Mouse (Mus musculus) lung, postnatal 0 days (tissue): ENCODE results near the gene Gm5127. TPM values are rescaled to one million over a fixed set of nuclear protein-coding genes. Genes with fewer than 3 reads are reported as not detected.

ENCODE experiments used
- ATAC-seq: fragments of 200-750 bp; cut with Nextera tagmentation; 2 replicates; pipeline ENCODE4 v1.8.0; 2017; ENCODE audit warnings: moderate library complexity
- DNase-seq: peaks from one replicate; pipeline ENCODE4 v3.0.0-alpha.2; 2016; ENCODE audit warnings: low spot score
- H3K27ac ChIP-seq: fragments of 300-500 bp; sonication (generic); 2 replicates; pipeline ENCODE4 v1.5.1; 2014; ENCODE audit warnings: antibody characterized with exemption, mild to moderate bottlenecking, low read length, mixed read lengths
- H3K27me3 ChIP-seq: fragments of 300-500 bp; sonication (generic); replicated peaks from 2 replicates; pipeline ENCODE4 v1.6.1; 2014; ENCODE audit warnings: low read length, mixed read lengths; ENCODE audit not compliant: insufficient read depth
- H3K36me3 ChIP-seq: fragments of 300-500 bp; sonication (generic); 2 replicates; pipeline ENCODE4 v1.6.1; 2014; ENCODE audit warnings: low read length, mixed read lengths; ENCODE audit not compliant: insufficient read depth
- H3K4me1 ChIP-seq: fragments of 300-500 bp; sonication (generic); 2 replicates; pipeline ENCODE4 v1.6.1; 2014; ENCODE audit warnings: antibody characterized with exemption, low read depth, low read length, mixed read lengths; ENCODE audit not compliant: insufficient read depth
- H3K4me2 ChIP-seq: fragments of 300-500 bp; sonication (generic); replicated peaks from 2 replicates; pipeline ENCODE4 v1.6.1; 2014; ENCODE audit warnings: low read depth, mild to moderate bottlenecking, low read length, moderate library complexity, mixed read lengths
- H3K4me3 ChIP-seq: fragments of 300-500 bp; sonication (generic); 2 replicates; pipeline ENCODE4 v1.5.1; 2014; ENCODE audit warnings: low read depth, low read length
- H3K9ac ChIP-seq: fragments of 300-500 bp; sonication (generic); replicated peaks from 2 replicates; pipeline ENCODE4 v1.6.1; 2014; ENCODE audit warnings: low read depth, mild to moderate bottlenecking
- H3K9me3 ChIP-seq: fragments of 300-500 bp; sonication (generic); 2 replicates; pipeline ENCODE4 v1.6.1; 2016; ENCODE audit warnings: low read length, mixed read lengths
- CTCF ChIP-seq: IDR thresholded peaks from 2 replicates; pipeline ENCODE4 v1.5.1; 2016; ENCODE audit warnings: antibody characterized with exemption, mild to moderate bottlenecking
- EP300 ChIP-seq: IDR thresholded peaks from 2 replicates; pipeline ENCODE4 v1.6.1; 2016; ENCODE audit warnings: antibody characterized with exemption, mild to moderate bottlenecking, control low read depth
- WGBS: fragments of 180-500 bp; shearing (Covaris S2); extraction: QIAGEN DNeasy Blood & Tissue Kit; methylation state at CpG from one replicate; pipeline ENCODE4 v1.1.7; 2014; 5-methylcytosine and 5-hydroxymethylcytosine counted together
- microRNA-seq: library from miRNA; unstranded; fragments of <30 nt; microRNA quantifications from one replicate; pipeline ENCODE4, GENCODE M21; 2016
- polyA plus RNA-seq: library from polyadenylated mRNA; unstranded; fragments of >200 nt; fragmentation: Nextera tagmentation; extraction: Ambion mirVana; gene quantifications from 2 replicates; pipeline ENCODE4 v1.2.1, GENCODE M21; 2015

Gene Gm5127
- polyA plus RNA-seq, 1 experiment from 2014 or later = 0.14 TPM

DNA sequence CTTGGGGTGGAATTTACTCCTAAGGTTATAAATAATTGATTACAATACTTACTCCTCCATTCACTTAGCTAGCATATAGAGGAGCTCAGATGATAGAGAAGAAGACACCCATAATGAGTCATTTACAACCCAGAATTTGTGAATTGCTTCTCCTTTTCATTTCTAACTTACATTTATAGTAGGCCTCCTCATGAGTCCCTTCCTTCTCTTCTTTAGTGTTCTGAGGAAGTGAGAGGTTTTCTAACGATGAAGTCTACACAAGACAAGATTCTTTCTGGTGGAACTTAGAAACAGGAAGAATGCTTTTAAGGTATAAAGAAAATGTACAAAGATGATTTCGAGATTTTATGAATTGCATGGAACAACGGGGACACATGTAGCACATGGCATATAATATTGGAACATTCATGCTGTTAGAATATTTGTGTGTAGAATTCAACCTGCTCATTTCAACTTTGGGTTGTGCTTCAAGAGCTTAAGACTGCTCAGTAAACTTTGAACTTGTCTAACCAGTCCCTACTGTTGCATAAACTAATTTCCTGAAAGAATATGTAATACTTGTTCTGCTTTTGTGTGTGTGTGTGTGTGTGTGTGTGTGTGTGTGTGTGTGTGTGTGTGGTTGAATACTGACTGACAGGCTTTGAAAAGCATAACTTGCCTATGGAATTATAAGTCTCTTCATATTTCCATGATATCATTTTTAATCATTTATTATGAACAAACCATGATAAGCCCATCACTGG is 52.0 kb downstream of the Gm5127 start:
- DNase-seq (no peak), ATAC-seq (no peak)
- TF ChIP-seq CTCF = no peak
- no peak for TF ChIP-seq EP300
- 67% methylated on average over 3 of the region's 3 CpGs for WGBS
- Histone ChIP-seq H3K4me3 (no peak overlapping the region), H3K36me3 (no peaks in the 10 kb centered on the region), H3K27me3 (no peaks in the 10 kb centered on the region), H3K4me2 (no peak overlapping the region), H3K9ac (no peak overlapping the region), H3K4me1 (no peaks in the 10 kb centered on the region), H3K9me3 (no peaks in the 10 kb centered on the region), H3K27ac (no peak overlapping the region)

DNA sequence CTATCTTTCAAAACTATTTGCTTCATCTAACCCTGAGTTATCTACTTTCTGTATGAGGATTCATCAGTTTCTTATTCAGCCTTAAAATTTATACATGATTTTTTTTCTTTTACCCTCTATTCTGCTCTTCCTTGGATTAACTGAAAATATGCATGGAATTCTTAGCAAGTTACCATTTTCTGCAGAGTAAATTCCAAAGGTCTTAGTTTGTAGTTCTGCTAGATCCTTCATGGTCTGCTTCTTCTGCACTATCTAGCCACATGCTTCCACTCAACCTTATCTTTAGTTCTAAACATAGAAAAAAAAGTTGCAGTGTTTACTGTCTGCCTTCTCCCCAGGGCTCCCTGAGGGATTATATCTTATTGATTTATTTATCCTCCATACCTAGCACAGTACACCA is 79.1 kb downstream of the Gm5127 start:
- Histone ChIP-seq H3K27ac (no peak overlapping the region), H3K27me3 (no peaks in the 10 kb centered on the region), H3K9ac (no peak overlapping the region), H3K36me3 (no peaks in the 10 kb centered on the region), H3K4me2 (no peak overlapping the region), H3K4me1 (no peaks in the 10 kb centered on the region), H3K9me3 (no peaks in the 10 kb centered on the region), H3K4me3 (no peak overlapping the region)
- TF ChIP-seq EP300 (no peak), CTCF (no peak)
- ATAC-seq (no peak), DNase-seq (no peak)

DNA sequence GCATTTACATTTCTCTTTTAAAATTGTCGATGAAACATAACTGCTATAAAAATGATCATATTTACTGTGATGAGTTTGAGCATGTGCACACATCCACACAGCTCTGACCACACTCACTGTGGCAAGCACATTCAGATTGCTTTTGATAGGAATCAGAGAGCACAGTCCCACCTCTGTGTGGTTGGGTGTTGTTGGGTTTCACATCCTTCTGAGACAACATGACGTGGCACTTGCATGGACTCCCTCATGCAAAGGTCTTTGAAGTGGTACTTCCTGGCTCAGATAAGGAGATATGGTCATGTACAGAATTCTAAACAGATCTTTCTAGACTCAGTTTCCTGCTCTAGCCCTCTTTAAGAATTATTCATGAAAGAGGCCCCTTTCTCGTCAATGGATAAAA is 121.6 kb downstream of the Gm5127 start:
- H3K4me3 ChIP-seq = no peak overlapping the region
- 69% methylated on average over 3 of the region's 3 CpGs for WGBS
- H3K4me2 ChIP-seq = no peak overlapping the region
- DNase-seq (no peak), ATAC-seq (no peak)
- TF ChIP-seq CTCF = no peak
- H3K36me3 ChIP-seq = no peaks in the 10 kb centered on the region
- no peaks in the 10 kb centered on the region for H3K27me3 ChIP-seq
- no peak overlapping the region for H3K27ac ChIP-seq
- H3K4me1 ChIP-seq = no peaks in the 10 kb centered on the region
- H3K9ac ChIP-seq = no peak overlapping the region
- H3K9me3 ChIP-seq = no peaks in the 10 kb centered on the region

DNA sequence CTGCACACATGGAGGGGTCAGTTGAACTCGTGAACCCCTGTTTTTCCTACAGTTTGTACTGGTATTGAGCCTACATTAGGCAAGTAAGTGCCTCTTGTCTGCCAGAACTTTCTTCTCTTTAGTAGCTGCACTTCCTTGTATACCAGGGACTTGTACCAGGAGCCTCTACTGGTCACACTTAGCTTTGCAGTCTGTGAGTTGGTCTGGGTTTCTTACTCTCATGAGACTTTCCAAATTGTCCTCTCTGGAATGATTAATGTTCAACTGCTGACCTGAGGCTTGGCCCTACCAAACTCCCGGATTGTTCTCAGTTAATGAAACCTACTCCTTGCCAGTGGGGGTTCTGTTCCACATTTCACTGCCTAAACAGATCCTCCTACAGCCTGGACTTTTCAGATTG is 134.2 kb downstream of the Gm5127 start:
- no peaks in the 10 kb centered on the region for H3K27me3 ChIP-seq

DNA sequence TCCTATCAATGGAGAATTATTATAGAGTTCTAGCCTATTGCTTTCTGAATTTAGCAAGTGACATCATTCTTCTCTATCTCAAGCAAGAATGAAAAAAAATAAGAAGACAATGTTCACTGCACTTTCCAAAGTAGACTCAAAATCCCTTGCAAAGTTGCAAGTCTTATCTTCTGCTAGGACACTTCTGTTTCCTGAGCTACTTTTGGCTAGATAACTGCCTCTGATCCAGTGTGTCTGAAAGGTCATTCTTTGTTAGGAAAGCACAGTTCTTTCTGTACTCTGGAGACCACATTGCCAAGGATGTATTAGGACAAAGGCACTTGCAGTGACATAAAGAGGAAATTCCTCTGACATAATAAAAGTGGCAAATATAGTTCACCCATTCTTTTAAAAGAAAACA is 159.3 kb downstream of the Gm5127 start:
- Histone ChIP-seq H3K4me2 (no peak overlapping the region), H3K4me1 (no peaks in the 10 kb centered on the region), H3K36me3 (no peaks in the 10 kb centered on the region), H3K27me3 (no peaks in the 10 kb centered on the region), H3K9me3 (no peaks in the 10 kb centered on the region), H3K27ac (no peak overlapping the region), H3K4me3 (no peak overlapping the region), H3K9ac (no peak overlapping the region)
- ATAC-seq (no peak), DNase-seq (peak; percentile 6)
- TF ChIP-seq EP300 (peak; percentile 44), CTCF (no peak)

More for the DNA sequence above, 134.2 kb downstream of the Gm5127 start:
- Histone ChIP-seq H3K36me3 (no peaks in the 10 kb centered on the region), H3K4me3 (no peak overlapping the region), H3K4me2 (no peak overlapping the region), H3K4me1 (no peaks in the 10 kb centered on the region), H3K27ac (no peak overlapping the region), H3K9me3 (no peaks in the 10 kb centered on the region), H3K9ac (no peak overlapping the region)
- peak; percentile 7 for DNase-seq
- WGBS = 15% methylated on average over 2 of the region's 2 CpGs
- no peak for TF ChIP-seq EP300
- TF ChIP-seq CTCF = peak; percentile 36
- no peak for ATAC-seq

DNA sequence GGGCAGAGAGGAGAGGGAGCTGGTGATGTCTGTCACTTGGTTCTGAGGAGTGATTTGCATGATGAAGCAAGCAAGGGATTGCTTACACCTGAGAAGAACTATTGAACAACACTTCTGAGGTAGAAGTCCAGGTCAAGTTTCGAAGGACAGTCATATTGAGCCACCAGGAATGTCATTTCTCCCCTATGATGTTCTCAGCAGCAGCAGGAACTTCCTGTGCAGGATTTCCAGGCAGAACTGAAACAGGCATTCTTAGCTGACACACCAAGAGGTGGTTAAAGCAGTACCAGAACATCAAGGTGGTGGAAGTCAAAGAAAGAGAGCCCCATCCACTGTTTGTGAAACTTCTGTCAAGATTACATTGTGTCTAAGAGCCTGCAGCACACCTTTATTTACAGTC is 172.3 kb downstream of the Gm5127 start:
- 52% methylated on average over 1 of the region's 1 CpGs for WGBS
- no peak for ATAC-seq
- TF ChIP-seq CTCF (no peak), EP300 (no peak)

More for the DNA sequence above, 172.3 kb downstream of the Gm5127 start:
- H3K4me3 ChIP-seq = no peak overlapping the region
- no peaks in the 10 kb centered on the region for H3K36me3 ChIP-seq
- no peaks in the 10 kb centered on the region for H3K4me1 ChIP-seq
- H3K4me2 ChIP-seq = no peak overlapping the region
- H3K9me3 ChIP-seq = no peaks in the 10 kb centered on the region
- no peak overlapping the region for H3K27ac ChIP-seq
- no peak for DNase-seq
- H3K27me3 ChIP-seq = no peaks in the 10 kb centered on the region
- H3K9ac ChIP-seq = no peak overlapping the region

Small RNAs within 50 kb of the gene (microRNA-seq; reads per million reads assigned to microRNA genes)
- gene Gm22102 = not detected

Other genes starting within 250 kb of the Gm5127 start
- gene Fndc3c1, start 97.8 kb upstream of the Gm5127 start, polyA plus RNA-seq = 0.05 and 0.13 TPM in 2 replicates
- 4.1 and 4.6 TPM in 2 replicates for gene Cysltr1, start 20.5 kb downstream of the Gm5127 start, polyA plus RNA-seq